Mouse (Mus musculus) testis, postnatal 14 days (tissue): ENCODE measurements around the gene Slc46a2.

Source experiments
- DNase-seq: peaks from one replicate; pipeline ENCODE4 v3.0.0; 2021; ENCODE audit warnings: low spot score

Gene Slc46a2

GRCm38 (mm10) chr4:59914608-59915403 lies at the start of gene Slc46a2:
Gene Slc46a2, minus strand, starts transcription at chr4:59915056.
- DNase-seq, result peak; percentile 27

DNA sequence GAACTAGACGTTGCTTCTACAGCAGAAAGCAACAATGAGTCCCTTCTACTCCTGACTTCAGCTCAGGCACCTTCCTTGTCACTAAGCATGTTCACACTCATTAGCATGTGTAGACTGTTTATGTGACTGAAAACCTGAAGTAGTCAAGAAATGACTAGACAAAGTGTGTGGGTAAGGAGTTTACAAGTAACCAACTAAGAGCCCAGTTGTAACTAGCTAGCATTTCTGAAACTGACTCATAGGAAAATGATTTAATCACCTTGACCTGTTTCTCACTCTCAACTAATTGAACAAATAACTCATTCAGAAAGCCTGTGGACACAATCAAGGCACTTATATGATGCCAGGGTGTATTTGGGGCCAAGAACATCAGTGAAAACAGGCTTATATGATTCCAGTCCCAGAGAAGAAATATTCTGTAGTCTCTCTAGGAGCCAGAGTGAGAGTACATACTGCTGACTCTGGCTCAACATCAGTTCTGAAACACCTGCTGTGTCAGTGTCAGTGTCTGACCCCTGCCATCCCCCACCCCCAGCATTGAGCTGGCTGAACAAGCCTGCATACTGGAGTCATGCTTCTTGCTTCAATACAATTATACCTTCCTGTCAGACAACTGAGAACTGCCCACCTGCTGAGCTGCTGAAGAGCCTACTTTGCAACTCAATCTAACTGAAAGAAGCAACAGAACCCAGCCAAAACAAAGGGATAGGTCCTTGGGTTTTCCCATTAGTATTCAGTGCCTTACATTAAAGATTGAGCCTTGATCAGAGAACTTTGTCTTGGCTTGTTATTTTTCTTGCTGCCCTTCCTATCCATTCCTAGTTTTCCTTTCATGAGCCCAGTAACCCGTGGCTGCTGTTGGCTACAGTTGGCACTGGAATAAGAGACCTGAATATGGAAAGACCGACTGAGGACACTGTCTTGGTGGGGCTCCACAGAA lies 48.8 kb upstream of the Slc46a2 start, which contains the start of gene Mup6:
Gene Mup6 (plus strand): TSS at position 890 of the 940 bp plus-strand sequence.
- DNase-seq, result no peak

- no peak for DNase-seq
Observed at GRCm38 (mm10) chr4:59960610-59961009, 45.8 kb upstream of the Slc46a2 start, which contains the start of gene Mup4. Gene Mup4, minus strand, starts transcription at chr4:59960710.

DNA sequence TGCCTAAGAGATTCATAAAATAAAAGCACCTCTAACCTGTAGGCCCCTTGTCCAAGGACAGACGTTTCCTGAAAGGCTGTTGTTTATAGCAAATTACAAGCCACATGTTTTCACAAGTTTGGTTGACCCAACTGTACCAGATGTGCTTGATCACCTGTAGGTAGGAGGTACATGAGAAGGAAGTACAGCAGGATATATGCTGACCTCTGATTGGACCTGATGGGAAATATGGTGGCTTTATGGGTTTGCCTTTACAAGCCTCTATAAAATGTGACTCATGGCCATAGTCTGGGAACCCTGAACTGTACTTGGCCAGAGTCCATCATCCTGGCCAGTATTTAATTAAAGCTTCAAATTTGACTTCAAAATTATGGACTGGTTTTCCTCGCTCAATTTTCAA lies 22.7 kb upstream of the Slc46a2 start:
- DNase-seq, result no peak

GRCm38 (mm10) chr4:59932505-59933281 lies 17.8 kb upstream of the Slc46a2 start:
- no peak for DNase-seq

GRCm38 (mm10) chr4:59928347-59928746 lies 13.5 kb upstream of the Slc46a2 start:
- DNase-seq, result peak; percentile 56

- DNase-seq, result no peak
Observed at GRCm38 (mm10) chr4:59927666-59928065, 12.8 kb upstream of the Slc46a2 start.

- DNase-seq, result no peak
Observed at GRCm38 (mm10) chr4:59925082-59925481, 10.2 kb upstream of the Slc46a2 start.

DNA sequence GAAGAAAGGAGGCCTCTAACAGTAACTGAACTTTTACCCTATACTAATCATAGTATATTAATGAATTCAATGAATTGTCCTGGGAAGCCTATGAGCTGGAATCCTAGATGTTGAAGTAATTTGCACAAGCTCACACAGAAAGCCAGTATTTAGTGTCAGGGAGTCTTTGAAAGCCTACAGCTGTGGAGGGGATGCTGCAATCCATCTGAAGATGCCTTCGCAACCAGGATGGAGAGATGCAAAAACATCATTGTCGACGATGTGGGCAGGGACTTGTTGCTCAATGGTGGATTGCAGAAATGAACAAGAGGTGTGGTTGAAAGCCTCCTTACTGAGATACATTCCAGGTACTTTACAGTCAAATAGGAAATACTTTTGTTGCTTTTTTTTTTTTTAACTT lies 3.1 kb upstream of the Slc46a2 start:
- no peak for DNase-seq

- DNase-seq, result no peak
Observed at GRCm38 (mm10) chr4:59908785-59909184, 6.1 kb downstream of the Slc46a2 start.

- DNase-seq, result no peak
Observed at GRCm38 (mm10) chr4:59907657-59908230, 7.1 kb downstream of the Slc46a2 start.

DNA sequence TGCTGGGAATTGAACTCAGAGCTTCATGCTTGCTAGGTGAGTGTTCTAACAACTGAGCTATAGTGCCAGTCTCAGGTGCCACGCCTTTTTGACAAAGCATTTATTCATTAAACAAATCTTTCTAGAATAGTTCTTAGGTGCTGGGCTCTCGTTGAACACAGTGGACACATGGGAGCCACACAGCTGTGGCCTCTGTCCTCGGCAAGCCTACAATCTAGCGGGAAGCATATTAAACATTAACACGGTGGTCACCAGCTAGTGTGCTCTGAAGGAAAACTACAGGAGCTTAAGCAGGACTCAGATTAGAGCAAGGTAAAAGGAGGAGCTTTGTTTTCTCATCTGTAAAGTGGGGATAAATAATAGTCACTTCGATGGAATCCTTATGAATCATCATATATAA lies 7.8 kb downstream of the Slc46a2 start:
- no peak for DNase-seq

DNA sequence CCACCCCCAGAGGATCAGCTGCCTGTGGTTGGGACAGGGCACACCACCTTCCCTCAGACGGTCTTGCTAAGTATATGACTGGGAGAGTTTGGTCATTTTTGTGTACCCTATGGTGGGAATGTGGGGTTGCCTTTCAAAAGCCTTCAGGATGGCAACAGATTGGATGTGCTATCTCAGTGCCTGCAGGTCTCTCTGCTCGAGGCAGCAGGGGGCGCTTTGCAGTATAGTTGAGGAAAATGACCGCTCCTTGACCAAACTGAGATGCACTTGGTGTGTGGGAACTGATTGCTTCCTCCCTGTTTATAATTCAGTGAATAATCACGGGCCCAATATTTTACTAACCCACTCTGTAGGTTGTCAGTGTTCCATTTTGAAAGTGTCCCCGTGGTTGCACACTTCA lies 12.3 kb downstream of the Slc46a2 start:
- DNase-seq, result no peak

DNA sequence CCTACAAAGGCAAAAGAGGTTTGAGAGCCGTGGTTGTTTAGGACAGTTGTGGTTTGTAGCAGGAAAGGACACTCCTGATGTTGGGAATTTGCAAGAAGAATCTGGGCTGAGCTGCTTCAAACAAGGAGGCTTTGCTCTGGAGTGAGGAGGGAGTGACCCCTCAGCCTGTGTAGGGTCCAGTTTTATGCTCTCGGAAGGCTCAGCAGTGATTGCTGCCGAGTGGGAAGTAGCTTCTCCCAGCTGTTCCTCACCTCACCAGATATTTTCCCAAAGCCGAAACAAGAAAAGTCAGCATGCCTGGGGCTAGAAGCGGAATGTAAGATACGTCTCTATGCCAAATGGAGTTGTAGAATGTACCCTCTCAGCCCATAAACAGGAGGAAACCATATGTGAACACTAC lies 13.0 kb downstream of the Slc46a2 start:
- no peak for DNase-seq

GRCm38 (mm10) chr4:59898521-59898919 lies 16.3 kb downstream of the Slc46a2 start:
- DNase-seq, result no peak

DNA sequence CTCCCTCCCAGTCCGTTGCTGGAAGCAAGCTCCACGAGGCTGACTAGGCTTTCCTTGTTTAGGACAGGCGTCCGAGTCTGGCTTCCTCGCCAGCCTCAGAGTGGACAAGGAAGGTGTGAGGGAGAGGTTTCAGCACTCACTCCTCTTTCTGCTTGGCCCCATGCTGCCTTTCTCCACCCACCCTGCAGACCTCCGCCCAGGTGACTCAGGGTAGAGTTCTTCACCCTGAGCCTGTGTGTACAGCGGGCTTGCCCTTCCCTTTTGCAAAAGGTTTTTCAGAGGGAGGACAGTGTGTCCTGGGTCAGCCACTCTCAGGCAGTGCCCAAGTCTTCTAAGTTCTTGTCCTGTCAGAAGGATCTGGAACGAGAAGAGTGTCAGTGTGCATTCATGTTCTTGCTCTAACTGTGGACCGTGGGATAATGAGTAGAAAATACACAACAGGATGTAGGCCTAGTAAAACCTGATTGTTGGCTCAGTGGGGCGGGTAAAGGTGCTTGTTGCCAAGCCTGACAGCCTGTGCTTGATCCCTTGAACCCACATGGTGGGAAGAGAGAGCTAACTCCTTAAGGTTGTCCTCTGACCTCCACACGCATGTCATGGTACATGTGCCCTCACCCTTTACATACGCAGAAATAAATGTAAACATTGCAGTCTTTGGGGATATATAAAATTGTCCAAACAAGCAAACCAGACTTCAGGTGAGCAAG lies 16.9 kb downstream of the Slc46a2 start:
- DNase-seq, result no peak

- no peak for DNase-seq
Observed at GRCm38 (mm10) chr4:59896000-59896399, 18.9 kb downstream of the Slc46a2 start.

GRCm38 (mm10) chr4:59894977-59895575 lies 19.8 kb downstream of the Slc46a2 start:
- DNase-seq, result no peak

GRCm38 (mm10) chr4:59894415-59894814 lies 20.4 kb downstream of the Slc46a2 start:
- DNase-seq, result no peak

- DNase-seq, result no peak
Observed at GRCm38 (mm10) chr4:59892731-59893130, 22.1 kb downstream of the Slc46a2 start.
